Mouse (Mus musculus) lung, postnatal 14 days (tissue): ENCODE data around the gene Prrc2c.
A peak's percentile ranks its signal among the peaks of the same experiment; 100 is the strongest.
"Not testable (repeated sequence)": the region's sequence is repeated elsewhere in the genome, so short reads cannot be mapped to it uniquely, and the experiment has no call there.

Source experiments
- DNase-seq: peaks from one replicate; pipeline ENCODE4 v3.0.0; 2021

Prrc2c gene

DNA sequence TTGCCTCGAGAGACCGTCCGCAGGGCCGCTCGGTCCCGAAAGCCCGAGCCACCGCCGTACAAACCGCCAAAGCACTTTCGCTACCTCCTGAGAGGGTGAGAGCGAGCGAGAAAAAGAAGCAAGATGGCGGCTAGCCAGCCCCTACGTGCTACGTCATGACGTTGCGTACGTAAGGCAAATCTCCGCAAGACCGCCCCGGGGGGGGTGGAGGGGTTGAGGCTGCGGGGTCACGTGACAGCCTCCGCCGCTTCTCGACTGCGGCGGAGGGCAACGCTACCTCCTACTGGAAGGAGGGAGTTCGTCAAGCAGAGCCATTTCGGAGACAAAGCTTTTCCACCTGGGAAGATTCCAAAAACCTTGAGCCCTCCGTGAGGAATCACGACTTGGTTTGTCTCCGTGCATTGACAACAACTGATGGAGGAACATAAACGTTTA lies at the start of gene Prrc2c:
Prrc2c (minus strand) TSS at position 156 of the 435 bp plus-strand sequence.
- DNase-seq = peak; percentile 100

DNA sequence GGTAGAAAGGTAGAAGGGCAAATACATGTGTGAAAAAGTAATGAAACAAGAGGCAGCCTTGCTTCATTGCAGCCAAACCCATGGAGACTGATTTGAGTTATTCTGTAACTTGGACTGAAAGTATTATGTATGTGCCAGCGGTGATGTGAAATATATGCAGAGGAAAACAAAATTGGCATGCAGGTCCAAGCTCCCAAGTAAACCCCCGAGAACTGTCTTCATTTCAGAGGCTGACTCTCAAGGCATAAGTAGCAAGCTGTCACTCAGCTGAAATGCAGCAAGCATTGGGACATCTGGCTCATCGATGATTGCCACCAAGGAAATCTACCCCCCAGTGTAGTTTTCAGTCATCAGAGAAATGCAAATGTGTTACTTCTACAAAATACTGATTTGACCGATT lies 44.9 kb upstream of the Prrc2c start:
- DNase-seq = no peak

DNA sequence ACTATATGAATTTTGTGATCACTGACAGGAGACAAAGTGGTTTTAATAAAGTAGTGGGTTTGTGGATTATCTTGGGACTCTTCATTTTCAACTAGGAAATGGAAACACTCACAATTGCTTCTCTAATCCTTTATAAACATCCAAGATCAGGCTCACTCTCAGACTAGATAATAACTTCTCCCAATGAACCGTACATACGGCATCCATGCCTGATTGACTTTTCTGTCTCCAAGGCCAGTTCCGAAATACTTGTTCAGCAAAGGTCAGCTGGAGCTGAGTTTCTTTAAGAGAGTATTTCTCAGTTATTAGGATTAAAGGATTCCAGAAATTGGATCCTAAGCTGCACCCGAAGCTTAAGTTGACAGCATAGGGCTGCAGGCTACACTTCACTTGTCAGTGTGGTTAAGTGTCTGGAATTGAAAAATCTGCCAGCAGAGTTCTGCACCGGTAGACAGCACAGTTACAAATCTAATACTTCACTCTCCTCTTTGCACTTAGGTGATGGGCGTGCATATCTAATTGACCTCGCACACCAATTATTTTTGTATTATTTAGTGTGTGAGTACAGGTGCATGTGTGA lies 43.4 kb upstream of the Prrc2c start:
- no peak for DNase-seq

GRCm38 (mm10) chr1:162781035-162781434 lies 40.7 kb upstream of the Prrc2c start:
- not testable (repeated sequence) for DNase-seq

DNA sequence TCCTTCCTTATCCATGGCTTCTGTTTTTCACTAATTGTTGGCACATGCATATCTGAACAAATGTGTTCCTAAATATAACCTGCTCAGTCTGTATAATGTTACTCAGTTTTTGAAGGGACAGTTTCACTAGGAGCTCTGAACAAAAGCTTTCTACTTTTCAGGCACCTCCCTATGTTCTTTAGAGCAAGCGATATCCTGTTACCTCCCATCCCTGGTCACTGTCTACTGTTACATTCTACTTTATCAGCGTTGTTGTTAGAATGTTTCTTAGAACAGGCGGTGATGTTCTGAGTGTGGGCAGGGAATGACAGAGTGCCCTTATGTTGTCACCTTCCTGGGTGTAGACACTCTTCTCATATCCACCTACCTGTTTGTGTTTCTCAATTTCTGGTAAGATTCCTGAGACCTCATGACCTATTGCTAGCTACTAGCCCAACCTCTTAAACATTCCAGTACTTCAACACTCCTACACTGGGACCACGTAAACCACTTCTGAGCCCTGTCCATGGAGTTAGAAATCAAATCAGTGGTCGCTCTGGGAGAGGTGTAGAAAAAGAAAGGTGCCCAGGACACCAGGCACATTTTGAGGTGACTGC lies 37.7 kb upstream of the Prrc2c start:
- DNase-seq = no peak

DNA sequence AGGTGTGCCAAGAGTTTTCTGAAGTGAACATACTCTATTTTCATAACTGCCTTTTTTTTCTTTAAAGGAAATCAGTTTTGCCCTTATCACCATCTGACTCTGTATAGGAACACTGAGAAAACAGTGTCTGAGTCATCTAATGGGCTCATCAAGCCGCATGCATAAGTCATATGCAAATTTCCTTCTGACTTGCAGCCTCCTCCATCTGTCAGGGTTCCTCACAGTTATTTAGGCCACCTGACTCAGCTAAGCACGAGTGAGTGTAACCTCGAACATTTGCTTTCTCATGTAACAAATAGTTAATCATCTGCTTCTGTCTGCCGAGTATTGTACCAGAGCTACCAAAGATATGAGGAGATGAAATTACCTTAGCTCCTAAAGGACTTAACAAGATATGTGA lies 33.3 kb upstream of the Prrc2c start:
- DNase-seq = no peak

DNA sequence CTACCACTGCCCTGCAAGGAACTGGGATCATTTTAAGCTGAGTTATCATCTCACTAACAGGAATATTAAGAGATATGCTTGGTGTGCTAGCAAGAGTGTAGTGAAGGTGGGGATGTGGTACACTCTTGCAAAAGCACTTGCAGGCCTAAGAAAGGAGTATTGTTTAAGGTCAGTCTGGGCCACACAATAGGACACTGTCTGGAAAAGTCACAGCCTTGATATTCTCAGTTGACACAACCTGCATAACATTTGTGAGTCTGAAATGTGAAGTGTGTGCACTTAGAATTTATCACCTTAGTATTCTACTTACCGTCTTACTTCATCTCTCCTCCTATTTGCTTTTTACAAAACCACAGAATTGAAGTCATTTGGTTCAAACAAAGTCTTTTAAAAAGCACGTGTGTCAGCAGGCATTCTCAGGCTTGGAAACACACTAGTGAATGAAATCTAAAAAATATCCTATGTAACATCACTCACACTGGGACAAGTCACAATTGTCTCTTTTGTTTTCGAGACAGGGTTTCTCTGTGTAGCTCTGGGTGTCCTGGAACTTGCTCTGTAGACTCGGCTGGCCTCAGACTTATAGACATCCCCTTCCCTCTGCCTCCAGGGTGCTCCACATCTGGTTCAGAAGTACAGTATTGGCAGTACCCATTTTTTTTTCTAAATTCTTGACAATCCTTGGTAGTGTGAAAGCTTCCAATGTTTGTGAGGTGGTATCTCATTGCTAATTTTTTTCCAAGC lies 31.4 kb upstream of the Prrc2c start:
- no peak for DNase-seq

GRCm38 (mm10) chr1:162752009-162752408 lies 11.7 kb upstream of the Prrc2c start:
- no peak for DNase-seq

GRCm38 (mm10) chr1:162749607-162750006 lies 9.3 kb upstream of the Prrc2c start:
- no peak for DNase-seq

GRCm38 (mm10) chr1:162748761-162749160 lies 8.4 kb upstream of the Prrc2c start:
- DNase-seq = no peak

DNA sequence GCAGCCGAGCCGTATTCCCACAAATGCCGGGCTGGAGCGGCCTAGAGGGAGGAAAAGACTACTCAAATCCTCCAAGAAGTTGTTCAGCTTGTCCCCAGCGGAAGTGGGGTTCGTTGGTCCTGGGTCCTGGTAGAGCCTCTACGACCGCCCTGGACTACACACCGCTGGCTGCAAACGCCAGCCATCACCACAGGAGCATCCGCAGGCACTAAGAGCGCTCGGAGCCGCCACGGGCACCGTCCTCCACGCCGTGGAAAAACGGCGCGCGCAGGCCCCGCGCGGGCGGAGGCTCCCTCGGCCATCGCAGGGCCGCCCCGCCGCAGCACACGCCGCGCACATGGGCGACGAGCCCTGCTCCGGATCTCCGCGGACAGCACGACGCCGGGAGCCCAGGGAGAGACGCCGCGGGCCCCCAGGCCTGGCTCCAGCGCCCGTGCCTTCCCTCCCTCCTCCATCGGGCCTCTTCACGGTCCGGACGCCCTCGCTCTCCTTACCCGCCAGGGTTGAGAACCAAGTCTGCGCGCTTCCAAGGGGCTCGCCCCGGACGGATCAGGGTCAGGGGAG lies 443 bp downstream of the Prrc2c start:
- no peak for DNase-seq

DNA sequence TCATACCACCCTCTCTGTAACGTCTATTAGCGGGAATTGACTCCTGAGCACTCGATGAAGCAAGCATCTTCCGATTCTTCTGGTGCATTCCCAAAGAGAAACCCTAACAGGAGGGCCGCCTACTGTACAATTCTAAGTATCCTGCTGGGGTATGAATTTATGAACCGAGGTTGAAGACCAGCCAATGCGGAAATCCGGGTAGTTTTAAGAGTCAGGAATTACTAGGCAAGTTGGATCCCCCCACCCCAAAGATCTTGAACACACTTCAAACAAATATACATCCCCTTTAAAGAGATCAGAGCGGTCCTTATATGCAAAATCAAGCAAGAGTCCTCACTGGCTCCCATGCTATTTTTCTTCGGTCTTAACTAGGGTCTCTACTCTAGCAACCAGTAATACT lies 950 bp downstream of the Prrc2c start:
- DNase-seq = peak; percentile 42

GRCm38 (mm10) chr1:162738472-162738871 lies 1.9 kb downstream of the Prrc2c start:
- peak; percentile 39 for DNase-seq

- DNase-seq = no peak
These were observed 5.3 kb downstream of the Prrc2c start for GRCm38 (mm10) chr1:162735084-162735483.

DNA sequence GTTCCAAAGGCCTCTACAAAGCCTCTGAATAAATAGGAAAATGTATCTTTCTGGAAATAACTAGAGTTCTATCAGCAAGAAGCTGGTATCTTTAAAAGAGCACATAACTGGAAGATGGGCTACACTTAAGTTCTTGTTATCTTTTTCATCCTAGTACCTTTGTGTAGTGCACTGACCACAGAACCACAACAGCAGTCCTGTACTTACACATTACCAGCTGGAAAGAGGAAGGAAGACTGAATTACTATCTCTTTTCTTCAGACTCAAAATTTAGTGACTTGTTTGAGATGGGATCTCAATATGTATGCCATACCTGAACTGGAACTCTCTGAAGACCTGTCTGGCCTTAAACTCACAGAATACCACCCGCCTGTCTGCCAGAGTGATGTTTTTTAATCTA lies 6.1 kb downstream of the Prrc2c start:
- DNase-seq = no peak

DNA sequence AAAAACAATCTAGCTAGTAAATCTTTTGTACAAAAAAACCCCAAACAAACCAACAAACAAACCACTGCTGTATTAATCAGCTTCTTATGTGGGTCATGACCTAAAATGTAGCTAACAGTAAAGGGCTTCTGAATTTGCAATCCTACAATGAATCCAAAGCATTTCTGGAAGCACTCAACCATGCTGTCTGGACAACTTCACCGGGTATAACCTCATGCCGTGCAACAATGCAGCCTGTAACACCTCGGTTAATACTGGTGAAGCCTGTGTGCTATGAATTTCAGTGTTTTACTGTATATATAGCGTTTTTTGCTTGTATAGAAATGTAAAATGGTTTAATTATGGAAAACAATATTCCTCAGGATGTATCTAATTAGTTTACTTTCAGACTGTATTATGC lies 8.3 kb downstream of the Prrc2c start:
- DNase-seq = no peak

GRCm38 (mm10) chr1:162729436-162729835 lies 10.9 kb downstream of the Prrc2c start:
- DNase-seq = no peak

DNA sequence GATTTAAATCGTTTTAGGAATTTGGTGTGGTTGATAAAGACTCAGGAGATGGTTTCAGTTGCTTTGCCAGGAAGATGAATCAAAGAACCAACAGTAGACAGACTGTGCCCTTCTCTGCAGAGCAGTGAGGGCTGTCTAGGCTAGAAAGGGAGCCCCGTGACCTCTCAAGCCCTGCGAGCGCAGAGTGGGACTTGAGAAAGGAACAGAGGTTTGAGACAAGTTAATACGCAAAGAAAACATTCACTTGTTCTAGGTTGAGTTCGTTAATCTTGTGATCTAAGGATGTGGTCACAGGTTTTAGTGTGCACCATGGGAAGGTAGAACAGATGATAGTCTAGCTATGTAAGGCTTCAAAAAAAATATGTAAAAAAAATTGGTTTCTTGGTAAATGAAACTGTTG lies 12.4 kb downstream of the Prrc2c start:
- DNase-seq = no peak

DNA sequence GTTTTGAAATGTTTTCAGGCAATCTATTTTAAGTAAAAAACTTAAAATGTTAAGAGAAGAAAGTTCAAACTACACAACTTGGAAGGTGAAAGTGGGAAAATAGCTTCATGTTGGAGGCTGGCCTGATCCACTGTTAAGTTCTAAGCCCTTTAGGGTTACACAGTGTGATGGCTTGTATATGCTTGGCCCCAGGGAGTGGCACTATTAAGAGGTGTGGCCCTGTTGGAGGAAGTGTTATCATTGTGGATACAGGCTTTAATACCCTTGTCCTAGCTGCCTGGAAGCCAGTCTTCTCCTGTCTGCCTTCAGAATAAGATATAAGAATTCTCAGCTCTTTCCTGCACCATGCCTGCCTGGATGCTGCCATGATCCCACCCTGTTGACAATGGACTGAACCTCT lies 16.7 kb downstream of the Prrc2c start:
- DNase-seq = no peak

DNA sequence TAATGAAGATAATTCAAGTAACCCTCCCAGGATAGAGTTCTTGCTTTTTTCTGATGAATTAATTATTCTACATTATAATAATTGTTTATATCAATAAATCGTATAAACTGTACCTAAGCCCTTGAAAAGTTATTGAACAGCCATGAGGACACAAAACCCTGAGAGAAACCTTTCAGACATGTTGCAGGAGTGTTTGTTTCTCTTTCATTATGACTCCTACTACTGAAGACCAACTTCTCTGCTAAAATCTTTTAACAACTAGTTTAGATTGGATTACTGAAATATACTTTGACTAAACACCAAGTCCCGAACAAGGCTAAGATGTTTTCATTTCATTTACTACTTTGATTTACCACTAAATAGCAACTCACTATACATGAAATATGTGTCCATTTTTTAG lies 19.7 kb downstream of the Prrc2c start:
- no peak for DNase-seq

- no peak for DNase-seq
These were observed 39.8 kb downstream of the Prrc2c start for GRCm38 (mm10) chr1:162700389-162701066.

GRCm38 (mm10) chr1:162697866-162698265 lies 42.5 kb downstream of the Prrc2c start:
- no peak for DNase-seq

GRCm38 (mm10) chr1:162693721-162694120 lies 46.6 kb downstream of the Prrc2c start:
- DNase-seq = no peak
